Comparison of ENCODE assay signal across 9 mouse cellular contexts in the genomic region with DNA sequence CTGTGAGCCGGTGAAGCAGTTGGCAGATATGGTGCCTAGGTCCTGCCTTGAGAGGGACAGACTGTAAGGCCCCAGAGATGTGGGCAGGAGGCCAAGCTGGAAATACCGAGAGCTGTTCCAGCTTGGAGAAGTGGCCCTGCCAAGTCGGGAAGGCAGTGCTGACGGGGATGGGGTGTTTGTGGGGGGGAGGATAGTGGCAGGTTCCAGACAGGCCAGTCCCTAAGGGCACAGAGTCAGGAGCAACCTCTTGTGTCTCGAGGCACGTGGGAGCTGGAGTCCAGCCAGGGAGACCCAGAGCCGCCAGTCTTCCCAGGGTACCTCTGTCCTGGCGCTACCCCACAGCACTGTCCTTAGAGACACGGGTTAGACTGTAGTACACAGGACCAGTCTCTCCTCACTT. TPM values are rescaled to one million over a fixed set of nuclear protein-coding genes. Genes with fewer than 3 reads are reported as not detected.
DNase-seq lines count a peak whose midpoint lies in the region; ATAC-seq and TF ChIP-seq lines count a peak whose summit lies in the region.
"Had no signal": no experiment of that assay in that cellular context is flagged by ENCODE, and none has a peak within 500 bp of the region (broad histone marks: within the 10 kb centered on the region; RNA-seq: fewer than 3 reads in every experiment).

No protein-coding gene starts in this region.

- H3K9ac ChIP-seq in limb, embryonic 14.5 days (ENCODE audit: low read depth, low read length, severe bottlenecking), result no peak overlapping the region

- TF ChIP-seq POLR2A in limb, embryonic 14.5 days (IDR thresholded peaks at IDR 0.05; ENCODE audit: borderline replicate concordance, extremely low read depth, insufficient read depth, insufficient read length), result no peak

- peaks cover 82% of the 10 kb centered on the region for H3K4me1 ChIP-seq in embryonic facial prominence, embryonic 10.5 days
- peaks cover 85% of the 10 kb centered on the region for H3K4me1 ChIP-seq in limb, embryonic 14.5 days (ENCODE audit: control insufficient read depth, insufficient read depth, low read length)

- H3K27ac ChIP-seq in embryonic facial prominence, embryonic 10.5 days (replicated peaks), result 0 out of 2 replicates have a peak overlapping the region, but pooled peaks have one; percentile 36
- peak overlapping the region; percentile 49 for H3K27ac ChIP-seq in limb, embryonic 14.5 days (replicated peaks; ENCODE audit: low read depth, low read length)

- H3K36me3 ChIP-seq in embryonic facial prominence, embryonic 10.5 days (replicated peaks), result peaks cover 39% of the 10 kb centered on the region
- H3K36me3 ChIP-seq in limb, embryonic 14.5 days (ENCODE audit: control insufficient read depth, insufficient read depth, low read length), result 0 out of 2 replicates have a peak, but pooled peaks cover 3% of the 10 kb centered on the region
- H3K36me3 ChIP-seq: G1E had no signal

- DNase-seq in right cerebral cortex, adult 18-20 months, result peak; percentile 38
- no peak for DNase-seq in right cerebral cortex, postnatal 25 days
- no peak for DNase-seq in embryonic facial prominence, embryonic 10.5 days (ENCODE audit: low spot score)
- peak; percentile 95 to 97 for DNase-seq in heart, adult 18-20 months
- peak; percentile 92 for DNase-seq in kidney, adult 18-20 months
- peak; percentile 71 for DNase-seq in limb, embryonic 14.5 days (ENCODE audit: low spot score)
- peak; percentile 72 for DNase-seq in right cerebral cortex, postnatal 4 days

- WGBS in embryonic facial prominence, embryonic 10.5 days, result 83% methylated on average over 9 of the region's 9 CpGs
- 33% methylated on average over 9 of the region's 9 CpGs for WGBS in limb, embryonic 14.5 days

- H3K27me3 ChIP-seq in embryonic facial prominence, embryonic 10.5 days (replicated peaks; ENCODE audit: low read depth, poor library complexity, severe bottlenecking), result no peaks in the 10 kb centered on the region
- H3K27me3 ChIP-seq in limb, embryonic 14.5 days (ENCODE audit: control insufficient read depth, insufficient read depth, low read length), result no peaks in the 10 kb centered on the region

- no peak overlapping the region for H3K4me2 ChIP-seq in limb, embryonic 14.5 days (replicated peaks; ENCODE audit: low read depth, low read length, severe bottlenecking)

- no peak; the same call in 1 of the 2 replicates for ATAC-seq in limb, embryonic 14.5 days (ENCODE audit: low FRiP score, low read depth)
- ATAC-seq in CD4-positive, CD25-positive, alpha-beta regulatory T cell, adult 4 months, result no peak

- H3K4me3 ChIP-seq in embryonic facial prominence, embryonic 10.5 days, result no peak overlapping the region
- no peak overlapping the region for H3K4me3 ChIP-seq in limb, embryonic 14.5 days (replicated peaks; ENCODE audit: low read length)

- H3K9me3 ChIP-seq in embryonic facial prominence, embryonic 10.5 days, result no peaks in the 10 kb centered on the region
- no peaks in the 10 kb centered on the region for H3K9me3 ChIP-seq in limb, embryonic 14.5 days (ENCODE audit: control insufficient read depth, low read length)
- H3K9me3 ChIP-seq: G1E had no signal

RNA-seq across cellular contexts. Expression of gene Smad6, which starts 53.3 kb away (rescaled TPM):
- polyA plus RNA-seq in embryonic facial prominence, embryonic 10.5 days (2016; fragmentation: Nextera tagmentation; extraction: Ambion mirVana), result 7.2 and 7.3 TPM in 2 replicates
- total RNA-seq in heart, adult 18-20 months (2021), result 10 to 100 TPM in 1 of 2 experiments, 1 to 10 TPM in 1; 9.0 to 11.3 TPM
- polyA plus RNA-seq in limb, embryonic 14.5 days (2012; rRNA removed), result 23.5 and 43.1 TPM in 2 replicates
- polyA plus RNA-seq in limb, embryonic 14.5 days (2014; fragmentation: Nextera tagmentation; extraction: Ambion mirVana), result 12.0 and 14.7 TPM in 2 replicates
- polyA plus RNA-seq in CD4-positive, CD25-positive, alpha-beta regulatory T cell, adult 4 months (2017; shearing (Covaris generic)), result under 1 TPM in 1 of 2 experiments, not detected in 1; 0.11 TPM

Comparison
In these comparisons a context has a peak if more than half of its experiments do, and no peak if none do; other contexts are left out.
1. DNase-seq: peak in right cerebral cortex, adult 18-20 months (single experiment), heart, adult 18-20 months (2 of 2), kidney, adult 18-20 months (single experiment), limb, embryonic 14.5 days (single experiment) and right cerebral cortex, postnatal 4 days (single experiment); none in right cerebral cortex, postnatal 25 days (single experiment) and embryonic facial prominence, embryonic 10.5 days (single experiment).